Comparison of ENCODE assay signal across 8 mouse cellular contexts in genomic region chr3:65391222-65391783, GRCm38 (mm10). TPM values are rescaled to one million over a fixed set of nuclear protein-coding genes. Genes with fewer than 3 reads are reported as not detected.
A peak's percentile ranks its signal among the peaks of the same experiment; 100 is the strongest.
DNase-seq lines count a peak whose midpoint lies in the region; ATAC-seq and TF ChIP-seq lines count a peak whose summit lies in the region.

No protein-coding gene starts in this region.

- ATAC-seq in liver, embryonic 13.5 days (ENCODE audit: low read depth): no peak

- peak overlapping the region; percentile 88 for H3K9ac ChIP-seq in liver, embryonic 13.5 days

- peak overlapping the region; percentile 84 for H3K4me2 ChIP-seq in liver, embryonic 13.5 days

- peak overlapping the region; percentile 94 for H3K4me3 ChIP-seq in testis, adult 2 months (ENCODE audit: control insufficient read depth, low read depth, low read length)
- H3K4me3 ChIP-seq in liver, embryonic 13.5 days (replicated peaks): peak overlapping the region; percentile 83

- H3K27ac ChIP-seq in testis, adult 2 months (ENCODE audit: control insufficient read depth, insufficient read depth, low read depth, low read length): peak overlapping the region; percentile 78
- peak overlapping the region; percentile 79 for H3K27ac ChIP-seq in liver, embryonic 13.5 days

- peak; percentile 9 for DNase-seq in embryo, embryonic 9.5 days (ENCODE audit: extremely low spot score)
- DNase-seq in embryo, embryonic 11 days: no peak
- no peak for DNase-seq in testis, postnatal 14 days (ENCODE audit: low spot score)
- DNase-seq in liver, embryonic 13.5 days: no peak
- no peak for DNase-seq in ovary, postnatal 36 days (ENCODE audit: low spot score)
- no peak for DNase-seq in right cerebral cortex, postnatal 36 days (ENCODE audit: low spot score in 2 of 2)
- DNase-seq in cerebellum, adult 11-12 months: no peak

- no peak for TF ChIP-seq POLR2A in testis, adult 2 months (IDR thresholded peaks at IDR 0.05; ENCODE audit: control insufficient read depth, low read depth, low read length)

- no peaks in the 10 kb centered on the region for H3K9me3 ChIP-seq in liver, embryonic 13.5 days (replicated peaks)

- H3K36me3 ChIP-seq in testis, adult 2 months (ENCODE audit: control insufficient read depth, insufficient read depth, low read length): peaks cover 2% of the 10 kb centered on the region
- H3K36me3 ChIP-seq in liver, embryonic 13.5 days: peaks cover 38% of the 10 kb centered on the region

- H3K27me3 ChIP-seq in testis, adult 2 months (ENCODE audit: control insufficient read depth, insufficient read depth, low read length): no peaks in the 10 kb centered on the region
- H3K27me3 ChIP-seq in liver, embryonic 13.5 days: no peaks in the 10 kb centered on the region

- 39% methylated on average over 6 of the region's 6 CpGs for WGBS in liver, embryonic 13.5 days (ENCODE audit: insufficient replicate concordance)

- peaks cover 12% of the 10 kb centered on the region for H3K4me1 ChIP-seq in testis, adult 2 months (ENCODE audit: control insufficient read depth, insufficient read depth, low read length)
- peaks cover 11% of the 10 kb centered on the region for H3K4me1 ChIP-seq in liver, embryonic 13.5 days (replicated peaks)

- no peak for TF ChIP-seq CTCF in testis, adult 2 months (IDR thresholded peaks at IDR 0.05; ENCODE audit: control insufficient read depth, insufficient read depth, insufficient replicate concordance, low read depth, low read length)

RNA-seq across cellular contexts. Expression of gene Ssr3, which starts 1.1 kb away (rescaled TPM):
- polyA plus RNA-seq in testis, adult 2 months (2012; rRNA removed): 14.4 and 19.1 TPM in 2 replicates
- 113 and 147 TPM in 2 replicates for polyA plus RNA-seq in liver, embryonic 13.5 days (2015; fragmentation: Nextera tagmentation; extraction: Ambion mirVana)
